Mouse (Mus musculus) adrenal gland, postnatal 0 days (tissue): ENCODE results near the gene Ints13. TPM values are rescaled to one million over a fixed set of nuclear protein-coding genes. Genes with fewer than 3 reads are reported as not detected.

Experiments used
- polyA plus RNA-seq: library from polyadenylated mRNA; unstranded; fragments of >200 nt; fragmentation: Nextera tagmentation; extraction: Ambion mirVana; gene quantifications from 2 replicates; pipeline ENCODE4 v1.2.1, GENCODE M21; 2015

The Ints13 gene
- polyA plus RNA-seq, result 28.3 and 30.8 TPM in 2 replicates

GRCm38 (mm10) chr6:146577310-146578109, at the start of gene Ints13:
Gene Ints13 (minus strand): TSS chr6:146577835.

GRCm38 (mm10) chr6:146576903-146577302, 732 bp downstream of the Ints13 start, which contains the start of gene Fgfr1op2:
Gene Fgfr1op2 (plus strand): TSS chr6:146577203.

GRCm38 (mm10) chr6:146501866-146502804, 75.5 kb downstream of the Ints13 start, which contains the start of gene Itpr2:
Gene Itpr2 (minus strand): TSS chr6:146502223.

Other genes starting within 250 kb of the Ints13 start
- gene Itpr2, start 75.6 kb downstream of the Ints13 start, polyA plus RNA-seq, result 8.7 and 20.4 TPM in 2 replicates
- 66.7 and 91.6 TPM in 2 replicates for gene Fgfr1op2, start 632 bp downstream of the Ints13 start, polyA plus RNA-seq
- 236 and 358 TPM in 2 replicates for gene Med21, start 64.7 kb upstream of the Ints13 start, polyA plus RNA-seq
- gene Tm7sf3, start 65.0 kb upstream of the Ints13 start, polyA plus RNA-seq, result 45.0 and 58.4 TPM in 2 replicates
- gene Stk38l, start 147.2 kb upstream of the Ints13 start, polyA plus RNA-seq, result 9.8 and 9.9 TPM in 2 replicates
- gene Arntl2, start 218.2 kb upstream of the Ints13 start, polyA plus RNA-seq, result 2.2 and 3.0 TPM in 2 replicates